Mouse (Mus musculus) limb, embryonic 14.5 days (tissue): ENCODE results near the gene Mpped2. TPM values are rescaled to one million over a fixed set of nuclear protein-coding genes. Genes with fewer than 3 reads are reported as not detected.

Source experiments
- ATAC-seq: fragments of 200-750 bp; cut with Nextera tagmentation; 2 replicates; pipeline ENCODE4 v1.8.0; 2017; ENCODE audit warnings: low read depth, moderate number of reproducible peaks, moderate TSS enrichment; ENCODE audit not compliant: low FRiP score
- DNase-seq: peaks from one replicate; pipeline ENCODE4 v3.0.0-alpha.2; 2015; ENCODE audit warnings: low spot score
- H3K27ac ChIP-seq: fragments of 300-500 bp; sonication (generic); replicated peaks from 2 replicates; pipeline ENCODE4 v1.5.1; 2014; ENCODE audit warnings: low read depth, mild to moderate bottlenecking, low read length, moderate library complexity, mixed read lengths
- H3K27me3 ChIP-seq: fragments of 300-500 bp; sonication (generic); 2 replicates; pipeline ENCODE4 v1.6.1; 2014; ENCODE audit warnings: low read length, mixed read lengths; ENCODE audit not compliant: control insufficient read depth, insufficient read depth
- H3K36me3 ChIP-seq: fragments of 300-500 bp; sonication (generic); 2 replicates; pipeline ENCODE4 v1.6.1; 2014; ENCODE audit warnings: mild to moderate bottlenecking, low read length, moderate library complexity, mixed read lengths; ENCODE audit not compliant: control insufficient read depth, insufficient read depth
- H3K4me1 ChIP-seq: fragments of 300-500 bp; sonication (generic); 2 replicates; pipeline ENCODE4 v1.6.1; 2014; ENCODE audit warnings: antibody characterized with exemption, low read length, mixed read lengths; ENCODE audit not compliant: control insufficient read depth, insufficient read depth
- H3K4me2 ChIP-seq: fragments of 300-500 bp; sonication (generic); replicated peaks from 2 replicates; pipeline ENCODE4 v1.6.1; 2014; ENCODE audit warnings: low read depth, mild to moderate bottlenecking, low read length, moderate library complexity; ENCODE audit not compliant: severe bottlenecking
- H3K4me3 ChIP-seq: fragments of 300-500 bp; sonication (generic); replicated peaks from 2 replicates; pipeline ENCODE4 v1.5.1; 2014; ENCODE audit warnings: low read length
- H3K9ac ChIP-seq: fragments of 300-500 bp; sonication (generic); 2 replicates; pipeline ENCODE4 v1.6.1; 2014; ENCODE audit warnings: mild to moderate bottlenecking, low read depth, low read length, moderate library complexity; ENCODE audit not compliant: severe bottlenecking
- H3K9me3 ChIP-seq: fragments of 300-500 bp; sonication (generic); 2 replicates; pipeline ENCODE4 v1.6.1; 2016; ENCODE audit warnings: low read length; ENCODE audit not compliant: control insufficient read depth
- POLR2A ChIP-seq: fragments of 200-500 bp; IDR thresholded peaks from 2 replicates; pipeline ENCODE4 v1.8.0; 2012; ENCODE audit warnings: inconsistent platforms, mild to moderate bottlenecking, moderate library complexity, borderline replicate concordance; ENCODE audit not compliant: insufficient read depth, insufficient read length; ENCODE audit errors: extremely low read depth
- WGBS: fragments of 180-500 bp; shearing (Covaris S2); extraction: QIAGEN DNeasy Blood & Tissue Kit; methylation state at CpG from one replicate; pipeline ENCODE4 v1.1.7; 2014; 5-methylcytosine and 5-hydroxymethylcytosine counted together
- polyA plus RNA-seq, 2 experiments: library from polyadenylated mRNA; depleted of rRNA in 1 of 2; stranded (reverse) in 1 of 2; unstranded in 1 of 2; fragments of >200 nt; fragmentation: Nextera tagmentation in 1 of 2; extraction: Ambion mirVana in 1 of 2; gene quantifications; 2 replicates each; pipeline versions ENCODE4 v1.2.1 to v1.2.3; 2012 to 2014

Mpped2 gene
- polyA plus RNA-seq, 2 experiments: 37.8 to 79.5 TPM

GRCm38 (mm10) chr2:106844766-106845678, 152.0 kb downstream of the Mpped2 start:
- 33% methylated on average over 10 of the region's 10 CpGs for WGBS
- Histone ChIP-seq H3K4me3 (no peak overlapping the region), H3K27ac (peak overlapping the region; percentile 61), H3K9ac (no peak overlapping the region), H3K4me1 (peaks cover 25% of the 10 kb centered on the region), H3K36me3 (no peaks in the 10 kb centered on the region), H3K4me2 (no peak overlapping the region; the same call in 1 of the 2 replicates), H3K9me3 (no peaks in the 10 kb centered on the region), H3K27me3 (no peaks in the 10 kb centered on the region)
- ATAC-seq: peak; percentile 57; the same call in 1 of the 2 replicates
- TF ChIP-seq POLR2A: no peak
- DNase-seq: peak; percentile 50

DNA sequence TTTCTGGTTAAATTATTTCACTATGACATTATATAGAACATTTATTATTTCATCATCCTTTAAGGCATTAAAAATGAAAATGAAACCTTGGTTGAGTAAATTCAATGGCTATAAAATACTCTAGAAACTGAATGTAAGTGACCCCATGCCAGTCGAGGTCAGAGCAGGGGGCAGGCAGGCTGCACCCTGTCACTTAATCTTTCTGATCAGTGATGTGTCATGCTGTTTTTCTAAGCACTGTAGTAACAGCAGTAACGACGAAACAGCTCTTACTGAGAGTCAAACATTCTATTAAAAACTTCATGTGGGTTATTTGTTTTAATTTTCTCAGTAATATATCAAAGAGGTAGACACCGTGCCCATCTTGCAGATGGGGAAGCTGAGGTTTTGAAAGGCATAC, 153.4 kb downstream of the Mpped2 start:
- Histone ChIP-seq H3K4me2 (no peak overlapping the region), H3K4me1 (peaks cover 22% of the 10 kb centered on the region), H3K4me3 (no peak overlapping the region), H3K27me3 (no peaks in the 10 kb centered on the region), H3K9ac (no peak overlapping the region), H3K9me3 (no peaks in the 10 kb centered on the region), H3K36me3 (no peaks in the 10 kb centered on the region), H3K27ac (no peak overlapping the region)
- ATAC-seq (no peak), DNase-seq (no peak)
- 46% methylated on average over 4 of the region's 4 CpGs for WGBS
- TF ChIP-seq POLR2A: no peak

- peaks cover 25% of the 10 kb centered on the region for H3K4me1 ChIP-seq
- H3K36me3 ChIP-seq: no peaks in the 10 kb centered on the region
- no peak for ATAC-seq
These were observed 156.3 kb downstream of the Mpped2 start for GRCm38 (mm10) chr2:106849389-106849788.

DNA sequence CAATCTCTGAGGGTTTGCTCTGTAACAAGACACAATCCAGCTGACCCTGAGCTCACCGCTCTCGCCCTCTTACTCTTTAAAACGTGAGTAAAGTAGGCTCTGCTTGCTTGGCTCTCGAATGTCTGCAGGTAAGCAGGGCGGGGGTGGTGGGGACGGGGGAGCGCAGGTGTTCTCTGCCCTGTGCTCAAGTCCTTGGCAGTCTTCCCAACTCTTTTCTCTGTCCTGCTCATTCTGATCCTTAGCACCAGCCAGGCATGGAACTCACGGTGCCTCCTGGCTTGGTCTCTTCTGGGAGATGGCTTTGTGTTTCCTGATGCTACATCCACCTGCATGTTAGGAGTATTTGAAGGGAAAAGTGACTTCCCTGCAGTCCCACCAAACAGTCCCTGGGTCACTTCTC, 158.4 kb downstream of the Mpped2 start:
- DNase-seq (no peak), ATAC-seq (no peak)
- WGBS: 73% methylated on average over 8 of the region's 8 CpGs
- no peak overlapping the region for H3K4me3 ChIP-seq
- TF ChIP-seq POLR2A: no peak
- no peaks in the 10 kb centered on the region for H3K27me3 ChIP-seq
- H3K9ac ChIP-seq: no peak overlapping the region
- no peak overlapping the region for H3K4me2 ChIP-seq
- H3K9me3 ChIP-seq: no peaks in the 10 kb centered on the region
- H3K36me3 ChIP-seq: no peaks in the 10 kb centered on the region
- H3K27ac ChIP-seq: no peak overlapping the region
- peaks cover 30% of the 10 kb centered on the region for H3K4me1 ChIP-seq

More at GRCm38 (mm10) chr2:106849389-106849788, 156.3 kb downstream of the Mpped2 start:
- WGBS: 29% methylated on average over 9 of the region's 9 CpGs
- H3K9ac ChIP-seq: no peak overlapping the region
- H3K4me3 ChIP-seq: no peak overlapping the region
- no peak overlapping the region for H3K27ac ChIP-seq
- no peak overlapping the region for H3K4me2 ChIP-seq
- no peaks in the 10 kb centered on the region for H3K9me3 ChIP-seq
- no peak for TF ChIP-seq POLR2A
- H3K27me3 ChIP-seq: no peaks in the 10 kb centered on the region
- DNase-seq: no peak

- no peak for TF ChIP-seq POLR2A
- 55% methylated on average over 4 of the region's 4 CpGs for WGBS
- no peak overlapping the region for H3K4me3 ChIP-seq
- peaks cover 52% of the 10 kb centered on the region for H3K4me1 ChIP-seq
- H3K27me3 ChIP-seq: no peaks in the 10 kb centered on the region
- no peaks in the 10 kb centered on the region for H3K9me3 ChIP-seq
- no peaks in the 10 kb centered on the region for H3K36me3 ChIP-seq
- 0 out of 2 replicates have a peak, but pooled peaks have one; percentile 25 for ATAC-seq
- no peak overlapping the region for H3K27ac ChIP-seq
- DNase-seq: no peak
- no peak overlapping the region for H3K9ac ChIP-seq
- no peak overlapping the region for H3K4me2 ChIP-seq
These were observed 161.1 kb downstream of the Mpped2 start for GRCm38 (mm10) chr2:106854213-106854612.
